Mouse (Mus musculus) neural tube, embryonic 15.5 days (tissue): Measurements from ENCODE around the gene Abcb5. TPM values are rescaled to one million over a fixed set of nuclear protein-coding genes. Genes with fewer than 3 reads are reported as not detected.

Experiments used
- ATAC-seq: fragments of 200-750 bp; cut with Nextera tagmentation; 2 replicates; pipeline ENCODE4 v1.8.0; 2017; ENCODE audit warnings: mild to moderate bottlenecking, moderate TSS enrichment, moderate library complexity; ENCODE audit not compliant: low FRiP score
- H3K27ac ChIP-seq: fragments of 300-500 bp; sonication (generic); replicated peaks from 2 replicates; pipeline ENCODE4 v1.5.1; 2015; ENCODE audit warnings: mild to moderate bottlenecking, inconsistent platforms
- H3K27me3 ChIP-seq: fragments of 300-500 bp; sonication (generic); replicated peaks from 2 replicates; pipeline ENCODE4 v1.6.1; 2015; ENCODE audit warnings: inconsistent platforms
- H3K36me3 ChIP-seq: fragments of 300-500 bp; sonication (generic); 2 replicates; pipeline ENCODE4 v1.6.1; 2015; ENCODE audit warnings: inconsistent platforms
- H3K4me1 ChIP-seq: fragments of 300-500 bp; sonication (generic); 2 replicates; pipeline ENCODE4 v1.6.1; 2015; ENCODE audit warnings: inconsistent platforms
- H3K4me2 ChIP-seq: fragments of 300-500 bp; sonication (generic); 2 replicates; pipeline ENCODE4 v1.6.1; 2015; ENCODE audit warnings: inconsistent platforms, mild to moderate bottlenecking, moderate library complexity
- H3K4me3 ChIP-seq: fragments of 300-500 bp; sonication (generic); replicated peaks from 2 replicates; pipeline ENCODE4 v1.5.1; 2015; ENCODE audit warnings: mild to moderate bottlenecking, inconsistent platforms
- H3K9ac ChIP-seq: fragments of 300-500 bp; sonication (generic); replicated peaks from 2 replicates; pipeline ENCODE4 v1.6.1; 2015; ENCODE audit warnings: mild to moderate bottlenecking, inconsistent platforms
- H3K9me3 ChIP-seq: fragments of 300-500 bp; sonication (generic); replicated peaks from 2 replicates; pipeline ENCODE4 v1.6.1; 2016; ENCODE audit warnings: inconsistent platforms
- WGBS: fragments of 180-500 bp; shearing (Covaris S2); methylation state at CpG from one replicate; pipeline ENCODE4 v1.1.7; 2015; ENCODE audit warnings: mixed read lengths; 5-methylcytosine and 5-hydroxymethylcytosine counted together
- polyA plus RNA-seq: library from polyadenylated mRNA; unstranded; fragments of >200 nt; fragmentation: Nextera tagmentation; extraction: Ambion mirVana; gene quantifications from 2 replicates; pipeline ENCODE4 v1.2.1, GENCODE M21; 2015

Gene Abcb5
- polyA plus RNA-seq, 1 experiment from 2014 or later = not detected

- Histone ChIP-seq H3K27me3 (peaks cover 76% of the 10 kb centered on the region), H3K4me1 (peaks cover 18% of the 10 kb centered on the region), H3K4me2 (no peak overlapping the region), H3K9me3 (no peaks in the 10 kb centered on the region), H3K27ac (no peak overlapping the region), H3K4me3 (no peak overlapping the region), H3K36me3 (no peaks in the 10 kb centered on the region), H3K9ac (no peak overlapping the region)
- 14% methylated on average over 5 of the region's 5 CpGs for WGBS
- ATAC-seq = no peak
These were observed 126.8 kb downstream of the Abcb5 start for GRCm38 (mm10) chr12:118839398-118839797.

GRCm38 (mm10) chr12:118838260-118838659 lies 128.0 kb downstream of the Abcb5 start:
- no peak for ATAC-seq
- H3K9me3 ChIP-seq = no peaks in the 10 kb centered on the region
- H3K36me3 ChIP-seq = no peaks in the 10 kb centered on the region
- 9% methylated on average over 2 of the region's 2 CpGs for WGBS
- H3K9ac ChIP-seq = no peak overlapping the region
- no peak overlapping the region for H3K4me3 ChIP-seq
- no peak overlapping the region for H3K4me2 ChIP-seq
- H3K4me1 ChIP-seq = peaks cover 18% of the 10 kb centered on the region
- no peak overlapping the region for H3K27ac ChIP-seq
- H3K27me3 ChIP-seq = peaks cover 68% of the 10 kb centered on the region

GRCm38 (mm10) chr12:118837361-118837760 lies 128.9 kb downstream of the Abcb5 start:
- Histone ChIP-seq H3K27ac (no peak overlapping the region), H3K9me3 (no peaks in the 10 kb centered on the region), H3K4me2 (peak overlapping the region; percentile 77), H3K9ac (no peak overlapping the region), H3K4me3 (peak overlapping the region; percentile 42), H3K27me3 (peaks cover 63% of the 10 kb centered on the region), H3K36me3 (no peaks in the 10 kb centered on the region), H3K4me1 (peaks cover 14% of the 10 kb centered on the region)
- WGBS = 4% methylated on average over 11 of the region's 11 CpGs
- ATAC-seq = peak; percentile 39; the same call in 1 of the 2 replicates

GRCm38 (mm10) chr12:118836411-118837341 lies 129.5 kb downstream of the Abcb5 start:
- Histone ChIP-seq H3K27me3 (peaks cover 60% of the 10 kb centered on the region), H3K27ac (no peak overlapping the region), H3K36me3 (no peaks in the 10 kb centered on the region), H3K9ac (peak overlapping the region; percentile 14; the same call in 1 of the 2 replicates), H3K4me1 (peaks cover 14% of the 10 kb centered on the region), H3K4me3 (peak overlapping the region; percentile 42), H3K4me2 (peak overlapping the region; percentile 77), H3K9me3 (no peaks in the 10 kb centered on the region)
- WGBS = under 1% methylated on average over 70 of the region's 72 CpGs
- ATAC-seq = peak; percentile 80

- Histone ChIP-seq H3K9me3 (no peaks in the 10 kb centered on the region), H3K4me2 (no peak overlapping the region), H3K36me3 (no peaks in the 10 kb centered on the region), H3K9ac (no peak overlapping the region), H3K4me1 (no peaks in the 10 kb centered on the region), H3K27me3 (peaks cover 6% of the 10 kb centered on the region), H3K4me3 (no peak overlapping the region), H3K27ac (no peak overlapping the region)
- WGBS = 28% methylated on average over 6 of the region's 6 CpGs
- ATAC-seq = no peak
These were observed 136.3 kb downstream of the Abcb5 start for GRCm38 (mm10) chr12:118829881-118830280.

Other genes with a start within 250 kb of the Abcb5 start
- gene Sp8, start 120.1 kb downstream of the Abcb5 start, polyA plus RNA-seq = 3.4 and 4.0 TPM in 2 replicates